Mouse (Mus musculus) limb, embryonic 13.5 days (tissue): ENCODE data around the gene Ep300. TPM values are rescaled to one million over a fixed set of nuclear protein-coding genes. Genes with fewer than 3 reads are reported as not detected.

Source experiments
- ATAC-seq: fragments of 200-750 bp; cut with Nextera tagmentation; 2 replicates; pipeline ENCODE4 v1.8.0; 2017; ENCODE audit warnings: low read depth, moderate number of reproducible peaks, moderate TSS enrichment; ENCODE audit not compliant: low FRiP score
- H3K27ac ChIP-seq: fragments of 300-500 bp; sonication (generic); 2 replicates; pipeline ENCODE4 v1.5.1; 2015; ENCODE audit warnings: inconsistent platforms, mild to moderate bottlenecking, moderate library complexity
- H3K27me3 ChIP-seq: fragments of 300-500 bp; sonication (generic); 2 replicates; pipeline ENCODE4 v1.6.1; 2015; ENCODE audit warnings: mild to moderate bottlenecking, inconsistent platforms
- H3K36me3 ChIP-seq: fragments of 300-500 bp; sonication (generic); 2 replicates; pipeline ENCODE4 v1.6.1; 2015; ENCODE audit warnings: inconsistent platforms, mild to moderate bottlenecking, moderate library complexity
- H3K4me1 ChIP-seq: fragments of 300-500 bp; sonication (generic); 2 replicates; pipeline ENCODE4 v1.6.1; 2015; ENCODE audit warnings: inconsistent platforms
- H3K4me2 ChIP-seq: fragments of 300-500 bp; sonication (generic); replicated peaks from 2 replicates; pipeline ENCODE4 v1.6.1; 2015; ENCODE audit warnings: inconsistent platforms, mild to moderate bottlenecking, moderate library complexity
- H3K4me3 ChIP-seq: fragments of 300-500 bp; sonication (generic); 2 replicates; pipeline ENCODE4 v1.5.1; 2015; ENCODE audit warnings: moderate library complexity, mild to moderate bottlenecking, inconsistent platforms
- H3K9ac ChIP-seq: fragments of 300-500 bp; sonication (generic); 2 replicates; pipeline ENCODE4 v1.6.1; 2015; ENCODE audit warnings: mild to moderate bottlenecking, inconsistent platforms
- H3K9me3 ChIP-seq: fragments of 300-500 bp; sonication (generic); 2 replicates; pipeline ENCODE4 v1.6.1; 2016; ENCODE audit warnings: inconsistent platforms
- WGBS: fragments of 180-500 bp; shearing (Covaris S2); methylation state at CpG from one replicate; pipeline ENCODE4 v1.1.7; 2015; 5-methylcytosine and 5-hydroxymethylcytosine counted together
- polyA plus RNA-seq: library from polyadenylated mRNA; unstranded; fragments of >200 nt; fragmentation: Nextera tagmentation; extraction: Ambion mirVana; gene quantifications from 2 replicates; pipeline ENCODE4 v1.2.1, GENCODE M21; 2015

The Ep300 gene
- polyA plus RNA-seq = 16.6 and 19.7 TPM in 2 replicates

DNA sequence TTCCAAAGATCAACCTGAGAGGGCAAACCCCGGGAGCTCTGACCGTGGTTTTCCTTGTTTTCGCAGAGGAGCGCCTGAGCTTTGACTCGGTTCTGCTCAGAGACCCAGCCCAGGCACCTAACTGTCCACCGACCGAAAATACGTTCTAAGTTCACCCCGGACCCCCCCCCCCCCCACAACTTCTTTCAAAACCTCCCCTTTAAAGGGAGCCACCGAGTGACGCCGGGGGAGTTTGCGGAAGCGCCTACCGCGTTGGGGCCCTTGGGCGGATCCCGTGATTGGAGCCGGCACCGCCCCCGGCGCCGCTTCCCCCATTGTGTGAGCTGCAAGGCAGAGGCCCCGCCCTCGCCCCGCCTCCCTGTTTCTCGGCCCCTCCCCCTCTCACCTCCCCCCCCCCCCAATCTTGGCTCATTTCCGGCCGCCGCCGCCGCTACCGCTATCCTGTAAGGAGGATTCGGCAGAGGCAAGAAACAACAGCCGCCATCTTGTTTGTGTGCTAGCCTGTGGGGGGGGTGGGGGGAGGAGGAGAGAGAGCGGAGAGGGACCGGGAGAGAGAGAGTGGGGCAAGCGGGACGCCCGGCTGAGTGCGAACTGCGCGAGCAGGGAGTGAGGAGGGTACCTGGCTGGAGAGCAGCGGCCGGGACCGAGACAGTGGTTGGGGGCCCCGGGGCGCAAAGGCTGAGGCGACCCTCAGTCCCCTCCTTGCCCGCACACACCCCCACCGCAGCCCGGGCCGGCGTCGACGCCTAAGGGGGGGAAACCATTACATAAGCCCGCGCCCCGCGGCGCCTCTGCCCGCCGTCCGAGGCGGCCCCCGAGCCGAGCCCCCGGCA is at the start of gene Ep300:
Gene Ep300 (plus strand): TSS at position 439 of the 833 bp plus-strand sequence.
- under 1% methylated on average over 49 of the region's 68 CpGs for WGBS
- H3K27ac ChIP-seq = peak within 1 kb of the TSS; percentile 100
- peak within 1 kb of the TSS; percentile 92 for H3K4me3 ChIP-seq
- H3K27me3 ChIP-seq = no peaks in the 10 kb centered on the region
- no peaks in the 10 kb centered on the region for H3K9me3 ChIP-seq
- H3K4me1 ChIP-seq = peaks cover 26% of the 10 kb centered on the region
- ATAC-seq = peak; percentile 93
- peaks cover 14% of the 10 kb centered on the region for H3K36me3 ChIP-seq
- H3K4me2 ChIP-seq = peak within 1 kb of the TSS; percentile 87
- peak within 1 kb of the TSS; percentile 100 for H3K9ac ChIP-seq

DNA sequence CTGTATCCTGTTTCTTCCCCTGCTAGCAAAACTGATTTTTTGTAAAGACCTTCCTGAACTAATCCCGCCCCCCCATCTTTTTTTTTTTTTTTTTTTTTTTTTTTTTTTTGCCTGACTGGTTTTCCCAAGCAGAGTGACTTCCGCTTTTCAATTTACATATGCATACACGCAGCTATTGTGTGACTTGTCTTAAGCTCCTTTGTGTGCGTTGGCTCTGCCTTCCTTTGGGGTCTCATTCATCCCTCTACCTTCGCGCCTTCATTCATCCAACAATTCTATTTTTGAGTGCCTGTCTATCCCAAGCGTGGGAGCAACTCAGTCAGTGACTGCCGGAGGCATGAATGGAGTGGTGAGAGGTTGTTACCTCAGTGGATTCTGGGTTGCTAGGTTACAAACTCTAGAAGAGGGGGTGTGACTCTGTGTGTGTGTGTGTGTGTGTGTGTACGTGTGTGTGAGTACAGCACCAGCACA is 49.2 kb upstream of the Ep300 start:
- Histone ChIP-seq H3K27ac (no peak overlapping the region), H3K4me3 (no peak overlapping the region), H3K9ac (no peak overlapping the region), H3K4me1 (no peaks in the 10 kb centered on the region), H3K4me2 (no peak overlapping the region), H3K36me3 (no peaks in the 10 kb centered on the region), H3K27me3 (no peaks in the 10 kb centered on the region), H3K9me3 (no peaks in the 10 kb centered on the region)
- 55% methylated on average over 9 of the region's 9 CpGs for WGBS
- no peak for ATAC-seq

DNA sequence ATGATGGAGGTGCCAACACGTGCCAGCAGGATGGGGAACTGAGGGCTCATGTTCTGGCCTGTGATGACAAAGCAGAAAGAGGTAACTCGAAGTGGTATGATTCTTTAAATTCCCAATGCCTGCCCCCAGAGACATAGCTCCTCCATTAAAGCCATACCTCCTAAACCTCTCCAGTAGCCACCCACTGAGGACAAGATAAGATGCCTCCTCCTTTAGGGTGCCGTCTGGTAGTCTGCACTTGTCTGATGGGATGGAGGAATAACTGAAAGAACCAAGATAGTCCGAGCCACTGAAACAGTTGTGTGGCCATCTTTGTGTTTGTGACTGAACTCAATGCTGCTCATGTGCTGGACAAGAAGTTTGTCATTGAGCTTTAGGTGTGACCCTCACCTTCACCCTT is 47.0 kb upstream of the Ep300 start:
- Histone ChIP-seq H3K27me3 (no peaks in the 10 kb centered on the region), H3K9me3 (no peaks in the 10 kb centered on the region), H3K4me2 (no peak overlapping the region), H3K4me3 (no peak overlapping the region), H3K4me1 (no peaks in the 10 kb centered on the region), H3K27ac (no peak overlapping the region), H3K9ac (no peak overlapping the region), H3K36me3 (no peaks in the 10 kb centered on the region)
- WGBS = 82% methylated on average over 4 of the region's 4 CpGs
- ATAC-seq = no peak

DNA sequence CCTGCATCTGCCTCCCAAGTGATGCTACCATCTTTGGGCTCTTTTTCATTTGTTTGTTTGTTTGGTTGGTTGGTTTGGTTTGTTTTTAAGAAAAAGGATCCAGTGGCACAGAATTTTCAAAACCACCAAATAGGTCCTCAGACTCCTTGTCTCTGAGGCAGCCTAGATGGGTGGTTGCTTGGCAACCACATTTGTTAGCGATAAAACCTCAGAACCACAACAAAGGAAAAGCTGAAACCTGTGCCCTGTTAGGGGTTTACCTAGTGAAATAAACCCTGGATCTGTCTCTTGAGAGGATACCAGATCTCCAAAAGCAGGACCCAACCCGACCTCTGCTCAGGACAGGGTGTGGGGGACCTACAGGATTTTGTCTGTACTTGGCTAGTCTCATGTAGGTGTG is 45.6 kb upstream of the Ep300 start:
- Histone ChIP-seq H3K4me1 (no peaks in the 10 kb centered on the region), H3K36me3 (no peaks in the 10 kb centered on the region), H3K9ac (no peak overlapping the region), H3K4me3 (no peak overlapping the region), H3K9me3 (no peaks in the 10 kb centered on the region), H3K27ac (no peak overlapping the region), H3K4me2 (no peak overlapping the region), H3K27me3 (no peaks in the 10 kb centered on the region)
- 77% methylated on average over 2 of the region's 2 CpGs for WGBS
- no peak for ATAC-seq

DNA sequence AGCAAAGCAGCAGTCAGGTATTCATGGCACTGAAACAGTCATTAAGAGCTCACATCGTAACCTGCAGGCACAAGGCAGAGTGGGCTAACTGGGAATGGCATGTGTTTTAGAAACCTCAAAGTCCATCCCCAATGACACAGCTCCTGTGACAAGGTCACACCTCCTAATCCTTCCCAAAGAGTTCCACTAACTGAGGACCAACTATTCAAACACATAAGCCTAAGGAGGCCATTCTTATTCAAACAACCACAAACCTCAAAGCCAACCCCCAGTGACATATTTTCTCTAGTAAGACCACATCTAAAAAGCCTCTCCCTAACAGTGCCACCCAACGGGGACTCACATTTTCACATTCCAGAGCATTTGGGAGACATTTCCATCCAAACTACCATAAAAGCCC is 40.2 kb upstream of the Ep300 start:
- no peak for ATAC-seq
- Histone ChIP-seq H3K4me3 (no peak overlapping the region), H3K4me2 (no peak overlapping the region), H3K36me3 (no peaks in the 10 kb centered on the region), H3K4me1 (no peaks in the 10 kb centered on the region), H3K27me3 (no peaks in the 10 kb centered on the region), H3K9ac (no peak overlapping the region), H3K9me3 (no peaks in the 10 kb centered on the region), H3K27ac (no peak overlapping the region)
- WGBS = 90% methylated on average over 2 of the region's 2 CpGs

DNA sequence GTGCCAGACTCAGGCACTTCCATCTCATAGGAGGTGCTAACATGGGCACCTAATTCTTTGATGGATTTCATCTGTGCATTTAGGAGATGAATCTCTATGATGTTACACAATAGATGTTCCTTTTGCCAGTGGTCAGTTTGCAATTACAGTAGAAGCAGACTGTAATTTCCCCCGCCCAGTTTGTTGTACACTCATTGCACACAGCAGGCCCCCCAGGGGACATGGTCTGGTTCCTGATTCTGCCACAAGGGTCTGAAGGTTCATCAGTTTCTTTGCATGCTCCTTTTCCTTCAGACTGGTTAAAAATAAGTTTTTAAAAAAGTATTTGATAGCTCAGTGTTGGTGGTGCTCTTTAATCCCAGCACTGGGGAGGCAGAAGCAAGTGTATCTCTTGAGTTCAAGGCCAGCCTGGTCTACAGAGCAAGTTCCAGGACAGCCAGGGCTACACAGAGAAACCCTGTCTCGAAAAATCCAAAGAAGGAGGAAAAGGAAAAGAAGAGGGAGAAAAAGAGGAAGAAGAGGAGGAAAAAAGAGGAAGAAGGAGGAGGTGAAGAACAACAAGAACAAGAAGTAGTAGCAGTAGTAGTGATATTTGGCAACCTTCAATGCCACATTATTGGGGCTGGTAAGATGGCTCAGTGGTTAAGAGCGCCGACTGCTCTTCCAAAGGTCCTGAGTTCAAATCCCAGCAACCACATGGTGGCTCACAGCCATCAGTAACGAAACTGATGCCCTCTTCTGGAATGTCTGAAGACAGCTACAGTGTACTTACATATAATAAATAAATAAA is 39.6 kb upstream of the Ep300 start:
- Histone ChIP-seq H3K4me1 (no peaks in the 10 kb centered on the region), H3K9ac (no peak overlapping the region), H3K4me3 (no peak overlapping the region), H3K27me3 (no peaks in the 10 kb centered on the region), H3K27ac (no peak overlapping the region), H3K9me3 (no peaks in the 10 kb centered on the region), H3K36me3 (no peaks in the 10 kb centered on the region), H3K4me2 (no peak overlapping the region)
- 83% methylated on average over 5 of the region's 5 CpGs for WGBS
- ATAC-seq = no peak

DNA sequence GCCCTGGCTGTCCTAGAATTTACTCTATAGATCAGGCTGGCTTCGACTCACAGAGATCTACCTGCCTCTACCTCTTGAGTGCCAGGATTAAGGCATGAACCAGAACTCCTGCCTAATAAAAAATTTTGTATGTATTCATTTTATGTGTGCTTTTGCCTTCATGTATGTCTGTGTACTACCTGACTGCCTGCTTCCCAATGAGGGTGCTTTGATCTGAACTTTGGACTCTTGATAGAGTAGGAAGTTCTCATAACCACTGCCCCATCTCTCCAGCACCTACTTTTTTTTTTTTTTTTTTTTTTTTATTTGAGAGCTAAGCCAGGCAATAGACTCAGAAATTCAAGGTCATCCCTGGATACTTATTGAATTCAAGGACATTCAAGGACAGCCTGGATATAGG is 31.7 kb upstream of the Ep300 start:
- Histone ChIP-seq H3K9me3 (no peaks in the 10 kb centered on the region), H3K27me3 (no peaks in the 10 kb centered on the region), H3K9ac (no peak overlapping the region), H3K36me3 (no peaks in the 10 kb centered on the region), H3K27ac (no peak overlapping the region), H3K4me1 (0 out of 2 replicates have a peak, but pooled peaks cover 4% of the 10 kb centered on the region), H3K4me2 (no peak overlapping the region), H3K4me3 (no peak overlapping the region)
- no peak for ATAC-seq
- WGBS = 75% methylated on average over 1 of the region's 1 CpGs

DNA sequence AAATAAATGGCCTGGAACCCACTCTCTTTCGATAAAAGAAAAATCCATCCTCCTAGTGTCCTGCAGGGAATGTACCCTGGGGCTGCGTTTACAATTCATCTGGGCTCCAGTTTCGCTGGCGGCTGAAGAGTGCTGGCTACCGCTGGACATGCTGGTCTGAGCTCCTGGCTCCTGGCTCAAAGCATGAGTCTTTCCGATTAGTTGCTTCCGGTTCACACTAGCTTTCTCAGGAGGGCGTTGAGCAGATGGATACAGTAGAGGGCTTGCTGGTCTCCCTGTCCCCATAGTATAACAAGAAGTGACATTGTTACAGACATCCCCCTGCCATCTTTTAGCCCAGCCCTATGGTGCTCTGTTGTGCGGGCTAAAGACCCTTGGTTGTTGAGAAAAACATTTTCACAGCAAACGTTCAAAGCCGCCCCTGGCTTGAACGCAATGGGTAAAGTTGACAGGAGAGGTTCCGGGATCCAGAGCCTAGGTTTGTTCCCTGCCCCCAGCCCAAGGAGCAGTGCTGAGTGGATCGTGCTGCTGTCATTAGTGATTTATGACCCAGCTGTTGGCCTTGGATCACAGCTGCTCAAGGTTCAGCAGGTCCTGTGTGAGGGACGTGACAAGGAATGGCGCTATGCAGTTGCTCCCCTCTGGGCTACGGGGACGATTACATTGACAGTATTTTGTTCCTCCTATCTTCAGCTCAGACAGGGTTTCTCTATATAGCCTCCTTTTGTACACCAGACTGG is 30.4 kb upstream of the Ep300 start:
- H3K9ac ChIP-seq = no peak overlapping the region
- H3K4me3 ChIP-seq = no peak overlapping the region
- H3K4me1 ChIP-seq = 0 out of 2 replicates have a peak, but pooled peaks cover 4% of the 10 kb centered on the region
- no peaks in the 10 kb centered on the region for H3K9me3 ChIP-seq
- H3K36me3 ChIP-seq = no peaks in the 10 kb centered on the region
- H3K4me2 ChIP-seq = peak overlapping the region; percentile 12
- H3K27me3 ChIP-seq = no peaks in the 10 kb centered on the region
- ATAC-seq = peak; percentile 59; the same call in 1 of the 2 replicates
- whole genome bisulfite sequencing = 32% methylated on average over 18 of the region's 18 CpGs
- H3K27ac ChIP-seq = no peak overlapping the region

DNA sequence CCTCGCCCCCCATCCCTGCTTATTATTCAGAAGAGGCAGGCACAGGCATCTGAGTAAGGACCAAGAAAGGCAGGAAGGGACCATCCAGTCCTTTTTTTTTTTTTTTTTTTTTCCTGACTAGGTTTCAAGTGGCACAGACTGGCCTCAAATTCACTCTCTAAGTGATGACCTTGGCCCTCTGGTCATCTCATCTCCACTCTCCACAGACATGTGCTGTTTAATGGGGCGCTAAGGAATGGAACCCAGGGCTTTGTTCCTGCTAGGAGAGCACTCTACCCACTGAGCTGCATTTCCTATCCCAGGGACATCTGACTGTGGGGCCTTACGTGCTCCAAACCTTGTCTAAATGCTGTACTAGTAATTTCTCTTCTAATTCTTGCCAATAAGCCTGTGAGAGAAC is 29.2 kb upstream of the Ep300 start:
- Histone ChIP-seq H3K27me3 (no peaks in the 10 kb centered on the region), H3K9ac (no peak overlapping the region), H3K4me2 (no peak overlapping the region), H3K4me1 (0 out of 2 replicates have a peak, but pooled peaks cover 4% of the 10 kb centered on the region), H3K9me3 (no peaks in the 10 kb centered on the region), H3K36me3 (no peaks in the 10 kb centered on the region), H3K4me3 (no peak overlapping the region), H3K27ac (no peak overlapping the region)
- ATAC-seq = no peak
- WGBS = 59% methylated on average over 3 of the region's 3 CpGs

DNA sequence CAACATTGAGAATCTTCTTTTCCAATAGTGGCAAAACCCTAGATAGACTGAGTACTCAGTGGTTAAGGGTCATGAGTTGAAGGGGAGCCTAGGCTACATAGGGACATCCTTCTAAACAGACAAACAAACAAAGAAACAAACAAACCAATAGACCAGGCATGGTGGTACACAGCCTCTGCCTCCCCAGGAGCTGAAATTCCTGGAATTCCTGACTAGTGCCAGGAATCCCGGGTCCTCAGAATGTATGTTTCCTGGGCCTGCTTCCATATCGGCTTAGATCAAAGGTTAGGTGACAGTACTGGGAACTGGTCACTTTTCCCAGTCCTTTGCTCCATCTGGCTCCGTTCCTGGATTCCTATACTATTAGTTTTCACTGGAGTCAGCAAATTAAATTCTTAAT is 23.6 kb upstream of the Ep300 start:
- H3K9ac ChIP-seq = no peak overlapping the region
- no peaks in the 10 kb centered on the region for H3K9me3 ChIP-seq
- H3K4me3 ChIP-seq = no peak overlapping the region
- H3K4me1 ChIP-seq = no peaks in the 10 kb centered on the region
- 43% methylated on average over 3 of the region's 3 CpGs for WGBS
- H3K36me3 ChIP-seq = no peaks in the 10 kb centered on the region
- H3K27me3 ChIP-seq = no peaks in the 10 kb centered on the region
- no peak overlapping the region for H3K4me2 ChIP-seq
- no peak overlapping the region for H3K27ac ChIP-seq
- no peak for ATAC-seq

DNA sequence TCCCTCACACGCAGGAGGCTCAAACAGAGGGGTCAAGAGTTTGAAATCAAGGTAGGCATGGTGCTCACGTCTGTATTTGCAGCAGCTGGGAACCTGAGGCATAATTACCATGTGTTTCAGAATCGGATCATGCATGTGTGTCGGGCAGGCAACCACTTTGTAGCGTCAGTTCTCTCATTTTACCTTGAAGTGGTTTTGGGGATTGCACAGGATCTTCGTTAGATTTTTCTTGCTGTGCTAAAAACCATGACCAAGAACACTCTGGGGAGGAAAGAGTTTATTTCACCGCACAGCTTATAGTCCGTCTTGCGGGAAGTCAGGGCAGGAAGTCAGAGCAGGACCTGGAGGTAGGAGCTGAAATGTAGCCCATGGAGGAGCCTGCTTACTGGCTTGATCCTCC is 23.2 kb upstream of the Ep300 start:
- no peaks in the 10 kb centered on the region for H3K36me3 ChIP-seq
- no peaks in the 10 kb centered on the region for H3K9me3 ChIP-seq
- H3K4me2 ChIP-seq = no peak overlapping the region
- no peak for ATAC-seq
- H3K4me1 ChIP-seq = no peaks in the 10 kb centered on the region
- no peak overlapping the region for H3K9ac ChIP-seq
- WGBS = 63% methylated on average over 9 of the region's 9 CpGs
- no peak overlapping the region for H3K4me3 ChIP-seq
- H3K27me3 ChIP-seq = no peaks in the 10 kb centered on the region
- no peak overlapping the region for H3K27ac ChIP-seq
